10 mouse cellular contexts compared by ENCODE assay signal in genomic region chr11:44761128-44761996, GRCm38 (mm10).
DNase-seq lines count a peak whose midpoint lies in the region; ATAC-seq and TF ChIP-seq lines count a peak whose summit lies in the region.
"Had no signal": no experiment of that assay in that cellular context is flagged by ENCODE, and none has a peak within 500 bp of the region (broad histone marks: within the 10 kb centered on the region; RNA-seq: fewer than 3 reads in every experiment).

No protein-coding gene starts in this region.

- no peaks in the 10 kb centered on the region for H3K9me3 ChIP-seq in kidney, embryonic 15.5 days (replicated peaks)
- H3K9me3 ChIP-seq in hindbrain, embryonic 15.5 days, result no peaks in the 10 kb centered on the region
- no peaks in the 10 kb centered on the region for H3K9me3 ChIP-seq in midbrain, embryonic 15.5 days
- H3K9me3 ChIP-seq: embryonic facial prominence, embryonic 15.5 days had no signal

- no peaks in the 10 kb centered on the region for H3K27me3 ChIP-seq in kidney, embryonic 15.5 days
- H3K27me3 ChIP-seq in hindbrain, embryonic 15.5 days, result no peaks in the 10 kb centered on the region
- no peaks in the 10 kb centered on the region for H3K27me3 ChIP-seq in midbrain, embryonic 15.5 days (replicated peaks)
- H3K27me3 ChIP-seq: embryonic facial prominence, embryonic 15.5 days; Patski had no signal

- peak overlapping the region; percentile 50 for H3K4me2 ChIP-seq in kidney, embryonic 15.5 days
- peak overlapping the region; percentile 48 for H3K4me2 ChIP-seq in hindbrain, embryonic 15.5 days
- peak overlapping the region; percentile 36 for H3K4me2 ChIP-seq in midbrain, embryonic 15.5 days
- H3K4me2 ChIP-seq: embryonic facial prominence, embryonic 15.5 days had no signal

- H3K27ac ChIP-seq in kidney, embryonic 15.5 days, result no peak overlapping the region
- no peak overlapping the region; the same call in 1 of the 2 replicates for H3K27ac ChIP-seq in hindbrain, embryonic 15.5 days (replicated peaks)
- peak overlapping the region; percentile 43; the same call in 1 of the 2 replicates for H3K27ac ChIP-seq in midbrain, embryonic 15.5 days
- no peak overlapping the region for H3K27ac ChIP-seq in left cerebral cortex, adult 2 months
- H3K27ac ChIP-seq: embryonic facial prominence, embryonic 15.5 days had no signal

- DNase-seq in kidney, adult 9 months, result no peak
- DNase-seq in ZHBTc4 (ENCODE audit: low read depth, low spot score), result peak; percentile 92
- no peak for DNase-seq in left cerebral cortex, adult 9 months (ENCODE audit: low spot score in 2 of 2)
- DNase-seq in gastrocnemius, adult 8-10 months (ENCODE audit: low spot score in 2 of 2), result no peak
- DNase-seq in left cerebral cortex, adult 2 months (ENCODE audit: extremely low spot score in 1 of 2, low spot score in 2 of 2), result no peak

- intact Hi-C loops in left cerebral cortex, adult 2 months (cut with DNase I), result no loop called here

- H3K9ac ChIP-seq in kidney, embryonic 15.5 days, result no peak overlapping the region
- H3K9ac ChIP-seq in hindbrain, embryonic 15.5 days, result no peak overlapping the region
- no peak overlapping the region for H3K9ac ChIP-seq in midbrain, embryonic 15.5 days
- H3K9ac ChIP-seq: embryonic facial prominence, embryonic 15.5 days had no signal

- no peak for ATAC-seq in kidney, embryonic 15.5 days (replicated peaks; ENCODE audit: low FRiP score)
- 0 out of 2 replicates have a peak, but pooled peaks have one; percentile 16 for ATAC-seq in hindbrain, embryonic 15.5 days (ENCODE audit: low FRiP score, low read depth)
- 0 out of 2 replicates have a peak, but pooled peaks have one; percentile 49 for ATAC-seq in midbrain, embryonic 15.5 days (replicated peaks)
- ATAC-seq: Patski had no signal

- H3K4me1 ChIP-seq in kidney, embryonic 15.5 days, result peaks cover 10% of the 10 kb centered on the region
- H3K4me1 ChIP-seq in hindbrain, embryonic 15.5 days (replicated peaks), result peaks cover 24% of the 10 kb centered on the region
- H3K4me1 ChIP-seq in midbrain, embryonic 15.5 days, result peaks cover 14% of the 10 kb centered on the region

- no peaks in the 10 kb centered on the region for H3K36me3 ChIP-seq in kidney, embryonic 15.5 days
- no peaks in the 10 kb centered on the region for H3K36me3 ChIP-seq in hindbrain, embryonic 15.5 days
- no peaks in the 10 kb centered on the region for H3K36me3 ChIP-seq in midbrain, embryonic 15.5 days (replicated peaks)
- H3K36me3 ChIP-seq: embryonic facial prominence, embryonic 15.5 days had no signal

- TF ChIP-seq CTCF in left cerebral cortex, adult 2 months (IDR thresholded peaks at IDR 0.05), result no peak

- H3K4me3 ChIP-seq in kidney, embryonic 15.5 days (replicated peaks), result peak overlapping the region; percentile 16; the same call in 1 of the 2 replicates
- 0 out of 2 replicates have a peak overlapping the region, but pooled peaks have one; percentile 4 for H3K4me3 ChIP-seq in hindbrain, embryonic 15.5 days
- H3K4me3 ChIP-seq in midbrain, embryonic 15.5 days, result 0 out of 2 replicates have a peak overlapping the region, but pooled peaks have one; percentile 2
- H3K4me3 ChIP-seq in left cerebral cortex, adult 2 months, result no peak overlapping the region
- H3K4me3 ChIP-seq: embryonic facial prominence, embryonic 15.5 days had no signal

- 17% methylated on average over 20 of the region's 20 CpGs for WGBS in kidney, embryonic 15.5 days
- 11% methylated on average over 20 of the region's 20 CpGs for WGBS in hindbrain, embryonic 15.5 days
- WGBS in midbrain, embryonic 15.5 days, result 7% methylated on average over 20 of the region's 20 CpGs
